Mouse (Mus musculus): ENCODE data around the gene Rps15a. TPM values are rescaled to one million over a fixed set of nuclear protein-coding genes. Genes with fewer than 3 reads are reported as not detected.

Gene Rps15a
- polyA plus RNA-seq, 1 experiment from 2014 or later, result 566 TPM

DNA sequence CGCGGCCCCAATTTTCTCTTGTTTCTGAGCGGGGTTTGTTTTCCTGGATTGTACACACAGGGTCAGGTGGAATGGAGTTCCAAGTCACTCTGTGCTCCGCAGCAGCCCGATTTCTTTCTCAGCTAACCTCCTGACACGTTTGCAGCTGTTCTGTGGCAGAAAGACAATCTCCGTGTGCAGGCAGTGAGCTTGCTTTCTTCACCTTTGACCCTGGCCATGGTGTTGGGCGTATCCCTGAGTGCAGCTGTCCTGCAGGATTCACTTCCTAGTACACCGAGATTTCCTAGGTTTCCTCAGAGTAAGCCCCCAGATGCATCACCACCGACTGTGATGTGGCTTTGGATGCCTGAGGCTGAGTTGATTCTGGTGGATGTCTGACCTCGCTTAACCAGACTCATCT lies 19.1 kb upstream of the Rps15a start:
- Histone ChIP-seq H3K9me3 (ENCODE audit: control insufficient read depth, low read length) (no peaks in the 10 kb centered on the region), H3K36me3 (ENCODE audit: control insufficient read depth, insufficient read depth, low read length) (peaks cover 59% of the 10 kb centered on the region), H3K9ac (ENCODE audit: low read length) (no peak overlapping the region), H3K27me3 (ENCODE audit: control insufficient read depth, insufficient read depth, low read length) (no peaks in the 10 kb centered on the region), H3K4me3 (ENCODE audit: control insufficient read depth in 1 of 2, insufficient read depth in 1 of 2, low read depth in 1 of 2, low read length in 2 of 2) (no peak overlapping the region), H3K4me1 (ENCODE audit: control insufficient read depth in 2 of 2, insufficient read depth in 2 of 2, low read length in 2 of 2) (peaks cover 0 to 5% of the 10 kb centered on the region in 2 experiments; a peak in 1 of 4 replicates), H3K27ac (replicated peaks in 1 of 2; ENCODE audit: control insufficient read depth in 1 of 2, insufficient read depth in 1 of 2, low read depth in 2 of 2, low read length in 2 of 2) (no peak overlapping the region), H3K4me2 (ENCODE audit: low read length) (no peak overlapping the region)
- WGBS, result 87% methylated on average over 11 of the region's 11 CpGs
- no peak for ATAC-seq (ENCODE audit: insufficient number of reproducible peaks, insufficient read depth, low FRiP score, low read depth)

DNA sequence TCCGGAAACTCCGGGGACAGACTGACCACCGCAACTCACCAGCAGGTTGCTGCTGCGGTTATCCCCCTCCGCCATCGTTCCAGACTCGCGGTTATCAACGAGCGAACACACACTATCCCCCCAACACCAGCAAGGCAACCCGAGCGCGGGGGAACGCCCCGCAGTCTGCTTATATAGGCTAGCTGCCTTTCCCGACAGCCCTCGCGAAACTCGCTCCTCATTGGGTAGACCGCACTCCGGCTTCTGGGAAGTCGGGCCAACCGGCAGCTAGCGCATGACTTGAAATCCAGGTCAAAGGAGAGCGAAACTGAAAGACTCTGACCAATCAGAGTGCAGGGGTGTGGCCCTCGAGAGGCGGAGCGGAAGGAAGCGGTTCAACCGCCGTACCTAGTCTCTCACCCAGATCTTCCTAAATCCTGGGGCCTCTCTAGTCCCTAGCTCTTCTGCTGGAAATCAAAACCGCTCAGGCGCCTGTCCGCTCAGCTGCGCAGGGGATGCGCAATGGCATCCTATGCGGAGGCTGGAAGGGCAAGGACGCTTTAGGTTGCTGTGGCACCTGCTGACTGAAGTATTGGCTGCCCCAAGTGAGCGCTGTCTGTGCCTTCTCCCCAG lies 13.5 kb upstream of the Rps15a start, which contains the start of gene Arl6ip1:
TSS of gene Arl6ip1 (minus strand) at position 233 of the 612 bp plus-strand sequence.
- Histone ChIP-seq H3K4me1 (ENCODE audit: control insufficient read depth in 2 of 2, insufficient read depth in 2 of 2, low read length in 2 of 2) (peaks cover 4 to 29% of the 10 kb centered on the region in 2 experiments), H3K27me3 (ENCODE audit: control insufficient read depth, insufficient read depth, low read length) (no peaks in the 10 kb centered on the region), H3K4me3 (ENCODE audit: control insufficient read depth in 1 of 2, insufficient read depth in 1 of 2, low read depth in 1 of 2, low read length in 2 of 2) (peak within 1 kb of the TSS; percentile 64 to 89), H3K9me3 (ENCODE audit: control insufficient read depth, low read length) (no peaks in the 10 kb centered on the region), H3K9ac (ENCODE audit: low read length) (peak within 1 kb of the TSS; percentile 94), H3K27ac (replicated peaks in 1 of 2; ENCODE audit: control insufficient read depth in 1 of 2, insufficient read depth in 1 of 2, low read depth in 2 of 2, low read length in 2 of 2) (peak within 1 kb of the TSS; percentile 81 to 91), H3K4me2 (ENCODE audit: low read length) (peak within 1 kb of the TSS; percentile 82), H3K36me3 (ENCODE audit: control insufficient read depth, insufficient read depth, low read length) (peaks cover 25% of the 10 kb centered on the region)
- ATAC-seq (ENCODE audit: insufficient number of reproducible peaks, insufficient read depth, low FRiP score, low read depth), result peak; percentile 99
- WGBS, result under 1% methylated on average over 39 of the region's 39 CpGs

DNA sequence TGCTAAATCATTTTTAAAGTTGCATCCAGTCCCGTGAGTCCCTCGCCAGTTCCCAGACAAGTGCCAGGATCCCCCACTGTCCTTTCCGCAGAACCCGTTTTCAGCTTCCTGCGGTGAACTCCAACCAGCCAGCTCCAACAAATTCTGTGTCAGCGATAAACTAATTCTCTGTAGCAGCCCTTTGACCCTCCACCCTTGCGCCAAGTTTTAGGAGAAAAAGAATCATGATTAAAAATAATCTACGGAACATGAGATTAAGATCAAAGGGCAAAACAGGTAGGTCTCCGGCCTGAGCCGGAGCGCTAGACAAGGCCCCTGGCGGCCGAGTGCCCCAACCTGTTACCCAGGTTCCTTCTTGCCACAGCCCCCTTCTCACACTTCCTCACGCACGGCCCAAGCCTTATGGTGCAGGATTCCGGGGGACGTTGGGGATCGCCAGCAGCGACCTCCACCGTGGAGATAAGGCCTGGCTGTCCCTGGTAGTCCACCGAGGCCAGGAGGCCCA lies 13.0 kb upstream of the Rps15a start:
- H3K9me3 ChIP-seq (ENCODE audit: control insufficient read depth, low read length), result no peaks in the 10 kb centered on the region
- peak overlapping the region; percentile 62 to 89 for H3K4me3 ChIP-seq (ENCODE audit: control insufficient read depth in 1 of 2, insufficient read depth in 1 of 2, low read depth in 1 of 2, low read length in 2 of 2)
- peak overlapping the region; percentile 94 for H3K9ac ChIP-seq (ENCODE audit: low read length)
- peaks cover 4 to 29% of the 10 kb centered on the region in 2 experiments for H3K4me1 ChIP-seq (ENCODE audit: control insufficient read depth in 2 of 2, insufficient read depth in 2 of 2, low read length in 2 of 2)
- WGBS, result under 1% methylated on average over 21 of the region's 21 CpGs
- ATAC-seq (ENCODE audit: insufficient number of reproducible peaks, insufficient read depth, low FRiP score, low read depth), result peak; percentile 76
- H3K27me3 ChIP-seq (ENCODE audit: control insufficient read depth, insufficient read depth, low read length), result no peaks in the 10 kb centered on the region
- peaks cover 29% of the 10 kb centered on the region for H3K36me3 ChIP-seq (ENCODE audit: control insufficient read depth, insufficient read depth, low read length)
- peak overlapping the region; percentile 44 to 91 for H3K27ac ChIP-seq (replicated peaks in 1 of 2; ENCODE audit: control insufficient read depth in 1 of 2, insufficient read depth in 1 of 2, low read depth in 2 of 2, low read length in 2 of 2)
- H3K4me2 ChIP-seq (ENCODE audit: low read length), result peak overlapping the region; percentile 82

DNA sequence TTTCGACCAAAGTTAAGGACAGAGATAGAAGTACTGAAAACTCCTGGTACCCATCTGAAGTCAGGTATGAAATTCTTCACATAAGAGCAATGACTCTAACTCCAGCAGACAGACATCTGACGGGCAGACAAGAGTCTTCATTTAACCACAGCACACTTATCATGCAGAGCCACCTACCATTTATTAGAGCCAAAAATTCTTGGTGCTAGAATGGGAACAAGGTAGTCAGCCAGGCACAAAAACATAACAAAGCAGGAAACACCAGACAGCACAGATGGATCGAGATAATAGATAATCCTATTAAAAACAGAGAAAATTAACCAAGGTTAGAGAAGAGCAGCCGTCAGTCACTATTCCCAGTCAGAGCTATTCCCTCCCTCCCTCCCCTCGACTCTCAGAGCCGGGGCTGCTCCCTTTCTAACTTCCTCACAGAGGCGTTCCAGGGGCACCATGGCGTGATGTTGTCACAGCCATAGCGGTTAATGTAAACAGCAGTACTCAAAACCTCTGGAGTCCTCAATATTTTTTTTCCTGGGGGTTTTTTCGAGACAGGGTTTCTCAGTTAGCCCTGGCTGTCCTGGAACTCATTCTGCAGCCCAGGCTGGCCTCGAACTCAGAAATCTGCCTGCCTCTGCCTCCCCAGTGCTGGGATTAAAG lies 10.4 kb upstream of the Rps15a start:
- Histone ChIP-seq H3K27ac (replicated peaks in 1 of 2; ENCODE audit: control insufficient read depth in 1 of 2, insufficient read depth in 1 of 2, low read depth in 2 of 2, low read length in 2 of 2) (no peak overlapping the region), H3K9ac (ENCODE audit: low read length) (0 out of 2 replicates have a peak overlapping the region, but pooled peaks have one; percentile 21), H3K36me3 (ENCODE audit: control insufficient read depth, insufficient read depth, low read length) (peaks cover 51% of the 10 kb centered on the region), H3K4me3 (ENCODE audit: control insufficient read depth in 1 of 2, insufficient read depth in 1 of 2, low read depth in 1 of 2, low read length in 2 of 2) (no peak overlapping the region), H3K27me3 (ENCODE audit: control insufficient read depth, insufficient read depth, low read length) (no peaks in the 10 kb centered on the region), H3K4me1 (ENCODE audit: control insufficient read depth in 2 of 2, insufficient read depth in 2 of 2, low read length in 2 of 2) (peaks cover 4 to 29% of the 10 kb centered on the region in 2 experiments), H3K9me3 (ENCODE audit: control insufficient read depth, low read length) (no peaks in the 10 kb centered on the region), H3K4me2 (ENCODE audit: low read length) (peak overlapping the region; percentile 82; the same call in 1 of the 2 replicates)
- no peak for ATAC-seq (ENCODE audit: insufficient number of reproducible peaks, insufficient read depth, low FRiP score, low read depth)
- WGBS, result 73% methylated on average over 11 of the region's 11 CpGs

DNA sequence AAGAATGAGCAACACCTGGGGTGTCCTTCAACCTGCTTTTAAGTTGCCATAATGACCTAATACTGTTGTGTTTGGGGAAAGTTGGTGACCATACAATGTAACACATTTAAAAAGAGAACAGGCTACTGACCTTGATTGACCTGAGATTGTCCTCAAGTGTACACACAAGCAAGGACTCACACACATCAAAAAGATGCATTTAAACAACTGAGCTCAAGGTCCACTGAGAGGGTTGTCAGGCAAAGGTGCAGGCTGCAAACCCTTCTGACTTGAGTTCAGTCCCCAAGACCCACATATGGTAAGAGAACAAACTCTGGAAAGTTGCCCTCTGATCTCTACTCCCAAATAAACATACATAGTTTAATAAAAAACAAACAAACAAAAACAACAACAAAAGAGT lies 9.7 kb upstream of the Rps15a start:
- ATAC-seq (ENCODE audit: insufficient number of reproducible peaks, insufficient read depth, low FRiP score, low read depth), result no peak
- Histone ChIP-seq H3K36me3 (ENCODE audit: control insufficient read depth, insufficient read depth, low read length) (peaks cover 57% of the 10 kb centered on the region), H3K4me1 (ENCODE audit: control insufficient read depth in 2 of 2, insufficient read depth in 2 of 2, low read length in 2 of 2) (peaks cover 4 to 29% of the 10 kb centered on the region in 2 experiments), H3K4me2 (ENCODE audit: low read length) (no peak overlapping the region), H3K9ac (ENCODE audit: low read length) (no peak overlapping the region), H3K27ac (replicated peaks in 1 of 2; ENCODE audit: control insufficient read depth in 1 of 2, insufficient read depth in 1 of 2, low read depth in 2 of 2, low read length in 2 of 2) (no peak overlapping the region; a peak in 1 of 4 replicates), H3K9me3 (ENCODE audit: control insufficient read depth, low read length) (no peaks in the 10 kb centered on the region), H3K4me3 (ENCODE audit: control insufficient read depth in 1 of 2, insufficient read depth in 1 of 2, low read depth in 1 of 2, low read length in 2 of 2) (no peak overlapping the region), H3K27me3 (ENCODE audit: control insufficient read depth, insufficient read depth, low read length) (no peaks in the 10 kb centered on the region)

DNA sequence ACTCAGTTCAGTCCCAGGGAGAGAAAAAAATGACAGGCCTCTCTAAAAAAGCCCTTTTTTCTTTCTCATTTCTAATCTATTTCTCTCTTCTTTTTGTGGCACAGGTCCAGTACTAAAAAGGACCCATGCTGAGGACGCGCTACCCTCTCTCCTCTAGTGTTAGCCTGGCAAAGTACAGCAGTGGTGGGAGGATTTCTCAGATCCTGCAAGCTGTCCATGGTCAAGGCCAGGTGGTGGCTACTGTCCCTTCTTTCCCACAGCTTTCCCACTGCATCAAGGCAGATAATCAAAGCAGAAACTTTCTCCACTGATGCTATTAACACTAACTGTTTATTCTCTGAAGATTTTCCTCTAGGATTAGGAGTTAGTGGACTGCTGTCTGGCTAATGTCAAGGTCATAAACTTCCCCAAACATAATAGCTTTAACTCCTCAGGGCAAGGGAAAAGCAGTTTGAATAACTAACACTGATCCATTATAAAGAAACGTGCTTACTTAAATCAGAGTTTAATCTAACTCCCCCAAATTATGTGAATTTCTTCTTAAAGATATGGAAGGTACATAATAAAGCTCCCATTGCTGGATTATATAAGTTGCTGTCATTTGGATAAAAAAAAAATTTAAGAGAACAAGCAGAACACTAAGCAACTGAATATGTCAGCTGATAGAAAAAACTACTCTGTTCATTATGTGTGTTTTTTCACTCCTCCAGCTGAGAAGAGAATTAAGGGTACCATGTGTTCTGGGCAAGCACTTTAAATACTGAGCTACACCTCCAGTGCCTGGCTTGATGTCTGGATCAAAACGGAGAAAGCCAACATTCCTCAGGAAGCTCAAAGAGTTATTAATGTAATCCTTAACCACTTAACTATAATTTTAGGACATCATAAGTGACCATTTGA lies 7.8 kb upstream of the Rps15a start:
- H3K4me2 ChIP-seq (ENCODE audit: low read length), result no peak overlapping the region
- no peak for ATAC-seq (ENCODE audit: insufficient number of reproducible peaks, insufficient read depth, low FRiP score, low read depth)

DNA sequence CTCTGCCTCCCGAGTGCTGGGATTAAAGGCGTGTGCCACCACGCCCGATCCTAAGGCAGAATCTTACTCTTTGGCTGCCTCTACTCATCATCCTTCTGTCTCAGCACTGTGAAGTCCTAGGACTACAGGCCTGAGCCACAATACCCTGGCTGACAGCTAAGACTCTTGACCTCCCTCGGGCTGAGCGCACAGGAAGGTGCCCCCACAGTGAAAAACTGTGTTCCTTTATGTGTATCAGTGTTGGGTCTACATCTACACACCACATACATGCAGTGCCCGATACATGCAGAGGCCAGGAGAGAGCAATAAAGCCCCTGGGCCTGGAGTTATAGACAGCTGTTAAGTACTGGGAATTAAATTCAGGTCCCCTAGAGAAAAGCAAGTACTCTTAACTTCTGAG lies 6.2 kb upstream of the Rps15a start:
- Histone ChIP-seq H3K4me3 (ENCODE audit: control insufficient read depth in 1 of 2, insufficient read depth in 1 of 2, low read depth in 1 of 2, low read length in 2 of 2) (no peak overlapping the region), H3K4me2 (ENCODE audit: low read length) (no peak overlapping the region), H3K4me1 (ENCODE audit: control insufficient read depth in 2 of 2, insufficient read depth in 2 of 2, low read length in 2 of 2) (peaks cover 4 to 12% of the 10 kb centered on the region in 2 experiments), H3K9ac (ENCODE audit: low read length) (no peak overlapping the region), H3K9me3 (ENCODE audit: control insufficient read depth, low read length) (no peaks in the 10 kb centered on the region), H3K27ac (replicated peaks in 1 of 2; ENCODE audit: control insufficient read depth in 1 of 2, insufficient read depth in 1 of 2, low read depth in 2 of 2, low read length in 2 of 2) (no peak overlapping the region), H3K27me3 (ENCODE audit: control insufficient read depth, insufficient read depth, low read length) (no peaks in the 10 kb centered on the region), H3K36me3 (ENCODE audit: control insufficient read depth, insufficient read depth, low read length) (peaks cover 85% of the 10 kb centered on the region)
- ATAC-seq (ENCODE audit: insufficient number of reproducible peaks, insufficient read depth, low FRiP score, low read depth), result no peak
- 93% methylated on average over 7 of the region's 7 CpGs for WGBS

More for the DNA sequence above, 7.8 kb upstream of the Rps15a start:
- H3K27me3 ChIP-seq (ENCODE audit: control insufficient read depth, insufficient read depth, low read length), result no peaks in the 10 kb centered on the region
- peaks cover 4 to 24% of the 10 kb centered on the region in 2 experiments for H3K4me1 ChIP-seq (ENCODE audit: control insufficient read depth in 2 of 2, insufficient read depth in 2 of 2, low read length in 2 of 2)
- no peak overlapping the region for H3K27ac ChIP-seq (replicated peaks in 1 of 2; ENCODE audit: control insufficient read depth in 1 of 2, insufficient read depth in 1 of 2, low read depth in 2 of 2, low read length in 2 of 2)
- no peaks in the 10 kb centered on the region for H3K9me3 ChIP-seq (ENCODE audit: control insufficient read depth, low read length)
- no peak overlapping the region for H3K9ac ChIP-seq (ENCODE audit: low read length)
- peaks cover 77% of the 10 kb centered on the region for H3K36me3 ChIP-seq (ENCODE audit: control insufficient read depth, insufficient read depth, low read length)
- H3K4me3 ChIP-seq (ENCODE audit: control insufficient read depth in 1 of 2, insufficient read depth in 1 of 2, low read depth in 1 of 2, low read length in 2 of 2), result no peak overlapping the region
- 88% methylated on average over 4 of the region's 4 CpGs for WGBS

All from heart, embryonic 14.5 days (tissue).